Mouse (Mus musculus): ENCODE data around the gene Tmem170b. TPM values are rescaled to one million over a fixed set of nuclear protein-coding genes. Genes with fewer than 3 reads are reported as not detected.

Tmem170b gene
- polyA plus RNA-seq, 1 experiment from 2014 or later, result 4.9 TPM

GRCm38 (mm10) chr13:41683356-41684012 lies 77.8 kb downstream of the Tmem170b start:
- H3K9me3 ChIP-seq (ENCODE audit: control insufficient read depth, low read length), result no peaks in the 10 kb centered on the region
- ATAC-seq (ENCODE audit: low FRiP score, low TSS enrichment) (no peak), DNase-seq (ENCODE audit: low spot score) (no peak)
- H3K27ac ChIP-seq (replicated peaks), result no peak overlapping the region
- H3K4me3 ChIP-seq (ENCODE audit: low read depth, low read length), result no peak overlapping the region
- peak; percentile 61 for TF ChIP-seq CTCF (IDR thresholded peaks at IDR 0.05; ENCODE audit: low read depth)
- TF ChIP-seq EP300 (optimal IDR thresholded peaks at IDR 0.05), result no peak
- no peak overlapping the region for H3K4me2 ChIP-seq (replicated peaks; ENCODE audit: low read depth)
- WGBS, result 89% methylated on average over 11 of the region's 11 CpGs
- no peak overlapping the region for H3K9ac ChIP-seq (ENCODE audit: low read length)
- H3K4me1 ChIP-seq (replicated peaks; ENCODE audit: control insufficient read depth, insufficient read depth), result no peaks in the 10 kb centered on the region
- H3K36me3 ChIP-seq (ENCODE audit: control insufficient read depth, insufficient read depth, low read length), result no peaks in the 10 kb centered on the region
- H3K27me3 ChIP-seq (ENCODE audit: control insufficient read depth, insufficient read depth, low read length), result no peaks in the 10 kb centered on the region

GRCm38 (mm10) chr13:41685499-41685898 lies 79.8 kb downstream of the Tmem170b start:
- H3K4me1 ChIP-seq (replicated peaks; ENCODE audit: control insufficient read depth, insufficient read depth), result 0 out of 2 replicates have a peak, but pooled peaks cover 5% of the 10 kb centered on the region
- TF ChIP-seq CTCF (IDR thresholded peaks at IDR 0.05; ENCODE audit: low read depth) (no peak), EP300 (optimal IDR thresholded peaks at IDR 0.05) (no peak)
- DNase-seq (ENCODE audit: low spot score) (no peak), ATAC-seq (ENCODE audit: low FRiP score, low TSS enrichment) (no peak)
- H3K36me3 ChIP-seq (ENCODE audit: control insufficient read depth, insufficient read depth, low read length), result no peaks in the 10 kb centered on the region
- 48% methylated on average over 11 of the region's 11 CpGs for WGBS
- H3K4me2 ChIP-seq (replicated peaks; ENCODE audit: low read depth), result no peak overlapping the region
- H3K27ac ChIP-seq (replicated peaks), result no peak overlapping the region
- H3K9ac ChIP-seq (ENCODE audit: low read length), result no peak overlapping the region
- H3K9me3 ChIP-seq (ENCODE audit: control insufficient read depth, low read length), result no peaks in the 10 kb centered on the region
- no peak overlapping the region for H3K4me3 ChIP-seq (ENCODE audit: low read depth, low read length)
- H3K27me3 ChIP-seq (ENCODE audit: control insufficient read depth, insufficient read depth, low read length), result no peaks in the 10 kb centered on the region

- Histone ChIP-seq H3K4me3 (ENCODE audit: low read depth, low read length) (no peak overlapping the region), H3K27me3 (ENCODE audit: control insufficient read depth, insufficient read depth, low read length) (no peaks in the 10 kb centered on the region), H3K4me1 (replicated peaks; ENCODE audit: control insufficient read depth, insufficient read depth) (0 out of 2 replicates have a peak, but pooled peaks cover 5% of the 10 kb centered on the region), H3K9me3 (ENCODE audit: control insufficient read depth, low read length) (no peaks in the 10 kb centered on the region), H3K27ac (replicated peaks) (no peak overlapping the region; the same call in 1 of the 2 replicates), H3K9ac (ENCODE audit: low read length) (no peak overlapping the region; the same call in 1 of the 2 replicates), H3K36me3 (ENCODE audit: control insufficient read depth, insufficient read depth, low read length) (no peaks in the 10 kb centered on the region), H3K4me2 (replicated peaks; ENCODE audit: low read depth) (no peak overlapping the region)
- no peak for DNase-seq (ENCODE audit: low spot score)
- TF ChIP-seq CTCF (IDR thresholded peaks at IDR 0.05; ENCODE audit: low read depth) (no peak), EP300 (optimal IDR thresholded peaks at IDR 0.05) (no peak)
- peak; percentile 21; the same call in 1 of the 2 replicates for ATAC-seq (ENCODE audit: low FRiP score, low TSS enrichment)
- WGBS, result 59% methylated on average over 6 of the region's 6 CpGs
Observed at GRCm38 (mm10) chr13:41689055-41689454, 83.3 kb downstream of the Tmem170b start.

- Histone ChIP-seq H3K4me1 (replicated peaks; ENCODE audit: control insufficient read depth, insufficient read depth) (0 out of 2 replicates have a peak, but pooled peaks cover 5% of the 10 kb centered on the region), H3K9me3 (ENCODE audit: control insufficient read depth, low read length) (no peaks in the 10 kb centered on the region), H3K36me3 (ENCODE audit: control insufficient read depth, insufficient read depth, low read length) (no peaks in the 10 kb centered on the region), H3K4me3 (ENCODE audit: low read depth, low read length) (no peak overlapping the region), H3K27ac (replicated peaks) (no peak overlapping the region; the same call in 1 of the 2 replicates), H3K9ac (ENCODE audit: low read length) (no peak overlapping the region; the same call in 1 of the 2 replicates), H3K27me3 (ENCODE audit: control insufficient read depth, insufficient read depth, low read length) (no peaks in the 10 kb centered on the region), H3K4me2 (replicated peaks; ENCODE audit: low read depth) (no peak overlapping the region)
- no peak for DNase-seq (ENCODE audit: low spot score)
- peak; percentile 45; the same call in 1 of the 2 replicates for ATAC-seq (ENCODE audit: low FRiP score, low TSS enrichment)
- no peak for TF ChIP-seq EP300 (optimal IDR thresholded peaks at IDR 0.05)
- no peak for TF ChIP-seq CTCF (IDR thresholded peaks at IDR 0.05; ENCODE audit: low read depth)
- 40% methylated on average over 5 of the region's 5 CpGs for WGBS
Observed at GRCm38 (mm10) chr13:41689598-41690045, 83.9 kb downstream of the Tmem170b start.

Other genes with a start within 250 kb of the Tmem170b start
- 17.1 and 20.3 TPM in 2 replicates for gene Nedd9, start 118.5 kb upstream of the Tmem170b start, polyA plus RNA-seq (2015; fragmentation: Nextera tagmentation; extraction: Ambion mirVana)
- 41.1 and 42.3 TPM in 2 replicates for gene Adtrp, start 241.8 kb downstream of the Tmem170b start, polyA plus RNA-seq (2015; fragmentation: Nextera tagmentation; extraction: Ambion mirVana)

Data from stomach, postnatal 0 days (tissue).